Mouse (Mus musculus) E14TG2a.4 (cell line): Measurements from ENCODE around the gene Tenm3.

Experiments used
- H3K27me3 ChIP-seq: 2 replicates; pipeline ENCODE4 v1.6.1; 2014; ENCODE audit warnings: low read length, control low read depth; ENCODE audit not compliant: insufficient read depth
- H3K36me3 ChIP-seq: 2 replicates; pipeline ENCODE4 v1.6.1; 2014; ENCODE audit warnings: low read length, control low read depth; ENCODE audit not compliant: insufficient read depth
- H3K4me1 ChIP-seq: replicated peaks from 2 replicates; pipeline ENCODE4 v1.6.1; 2014; ENCODE audit warnings: low read depth, low read length, control low read depth
- H3K4me3 ChIP-seq: replicated peaks from 2 replicates; pipeline ENCODE4 v1.5.1; 2014; ENCODE audit warnings: mild to moderate bottlenecking, low read length
- H3K9me3 ChIP-seq: 2 replicates; pipeline ENCODE4 v1.6.1; 2014; ENCODE audit warnings: low read length, control low read depth
- CTCF ChIP-seq: conservative IDR thresholded peaks from 2 replicates; pipeline ENCODE4 v1.5.1; 2014; ENCODE audit warnings: low read length
- NANOG ChIP-seq: IDR thresholded peaks from 2 replicates; pipeline ENCODE4 v1.6.1; 2014; ENCODE audit warnings: borderline replicate concordance, low read length, mixed read lengths
- POU5F1 ChIP-seq: IDR thresholded peaks from 2 replicates; pipeline ENCODE4 v1.6.1; 2014; ENCODE audit warnings: low read length, borderline replicate concordance

Tenm3 gene

DNA sequence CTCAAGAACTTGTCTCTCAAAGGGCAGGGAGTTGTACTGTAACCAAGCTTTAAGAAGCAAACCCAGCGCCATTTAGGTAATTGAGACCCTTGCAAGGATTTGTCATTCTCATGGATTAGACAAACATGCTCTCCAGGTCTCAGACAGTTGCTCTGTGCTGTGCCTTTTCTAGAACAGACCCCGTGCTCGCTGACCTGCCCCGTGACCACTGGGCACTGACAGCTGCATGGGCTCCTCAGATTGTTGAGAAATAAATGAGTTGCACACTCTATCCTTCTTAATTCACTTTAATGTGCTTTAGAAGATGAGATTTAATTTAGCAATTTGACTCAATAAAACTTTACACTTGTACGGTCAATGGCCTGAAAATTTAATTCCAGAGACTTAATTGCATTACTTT, 502.5 kb downstream of the Tenm3 start:
- H3K27me3 ChIP-seq = no peaks in the 10 kb centered on the region
- 0 out of 2 replicates have a peak, but pooled peaks cover 3% of the 10 kb centered on the region for H3K4me1 ChIP-seq
- H3K9me3 ChIP-seq = no peaks in the 10 kb centered on the region
- no peak overlapping the region for H3K4me3 ChIP-seq
- TF ChIP-seq NANOG = no peak
- no peak for TF ChIP-seq POU5F1
- no peak for TF ChIP-seq CTCF
- H3K36me3 ChIP-seq = no peaks in the 10 kb centered on the region

DNA sequence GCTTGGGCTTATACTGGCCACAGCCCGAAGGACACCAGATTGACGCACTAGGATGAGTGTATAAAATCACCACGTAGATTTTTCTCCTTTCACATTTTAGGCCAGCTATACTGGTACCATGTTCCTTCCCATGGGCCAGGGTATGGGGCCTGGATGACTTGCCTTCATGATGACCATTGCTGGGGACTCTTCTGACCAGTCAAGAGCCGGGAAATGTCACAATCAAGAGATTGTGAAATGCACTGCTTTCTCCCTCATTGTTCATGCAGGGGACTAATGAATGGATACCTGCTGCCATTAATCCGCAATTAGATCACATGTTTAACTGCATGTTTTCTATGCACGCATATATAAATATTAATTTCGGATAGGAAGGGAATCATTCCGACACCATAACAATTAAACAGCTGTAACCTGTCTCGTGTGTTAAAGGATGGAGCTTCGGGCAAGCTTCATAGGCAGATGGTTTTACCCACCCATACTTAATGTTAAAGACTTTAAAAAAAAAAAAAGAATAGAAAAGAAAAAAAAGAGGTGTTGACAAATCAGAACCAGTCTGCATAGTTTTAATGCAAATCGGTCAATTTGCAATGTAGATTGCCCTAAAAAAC, 521.0 kb downstream of the Tenm3 start:
- no peak for TF ChIP-seq POU5F1
- no peak for TF ChIP-seq NANOG
- no peak for TF ChIP-seq CTCF
- Histone ChIP-seq H3K4me1 (no peaks in the 10 kb centered on the region), H3K4me3 (no peak overlapping the region), H3K9me3 (no peaks in the 10 kb centered on the region), H3K36me3 (no peaks in the 10 kb centered on the region), H3K27me3 (no peaks in the 10 kb centered on the region)

- Histone ChIP-seq H3K9me3 (no peaks in the 10 kb centered on the region), H3K36me3 (no peaks in the 10 kb centered on the region), H3K27me3 (no peaks in the 10 kb centered on the region), H3K4me1 (no peaks in the 10 kb centered on the region), H3K4me3 (no peak overlapping the region)
- TF ChIP-seq CTCF = no peak
- TF ChIP-seq POU5F1 = no peak
- no peak for TF ChIP-seq NANOG
These were observed 521.5 kb downstream of the Tenm3 start for GRCm38 (mm10) chr8:48322240-48322639.

DNA sequence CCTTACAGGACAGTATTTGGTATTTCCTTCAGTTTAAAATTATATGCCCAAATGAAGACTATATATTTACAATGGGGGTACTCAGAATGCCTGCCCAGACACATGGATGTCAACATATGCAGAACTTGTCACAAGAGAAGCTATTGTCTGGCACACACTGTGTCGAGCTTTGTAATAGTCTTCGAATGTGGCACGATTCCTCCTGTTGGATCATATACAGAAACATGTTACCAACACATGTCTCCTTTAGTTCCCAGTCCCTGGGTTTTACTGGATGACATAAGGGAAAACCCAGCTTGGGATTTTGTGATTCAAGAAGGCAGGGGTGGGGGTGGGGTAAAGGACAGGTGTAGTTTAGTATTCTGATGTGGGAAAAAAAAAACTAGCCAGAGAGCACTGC, 524.1 kb downstream of the Tenm3 start:
- H3K4me1 ChIP-seq = no peaks in the 10 kb centered on the region
- no peak overlapping the region for H3K4me3 ChIP-seq
- TF ChIP-seq POU5F1 = no peak
- TF ChIP-seq NANOG = no peak
- TF ChIP-seq CTCF = no peak
- H3K9me3 ChIP-seq = no peaks in the 10 kb centered on the region
- no peaks in the 10 kb centered on the region for H3K36me3 ChIP-seq
- no peaks in the 10 kb centered on the region for H3K27me3 ChIP-seq

DNA sequence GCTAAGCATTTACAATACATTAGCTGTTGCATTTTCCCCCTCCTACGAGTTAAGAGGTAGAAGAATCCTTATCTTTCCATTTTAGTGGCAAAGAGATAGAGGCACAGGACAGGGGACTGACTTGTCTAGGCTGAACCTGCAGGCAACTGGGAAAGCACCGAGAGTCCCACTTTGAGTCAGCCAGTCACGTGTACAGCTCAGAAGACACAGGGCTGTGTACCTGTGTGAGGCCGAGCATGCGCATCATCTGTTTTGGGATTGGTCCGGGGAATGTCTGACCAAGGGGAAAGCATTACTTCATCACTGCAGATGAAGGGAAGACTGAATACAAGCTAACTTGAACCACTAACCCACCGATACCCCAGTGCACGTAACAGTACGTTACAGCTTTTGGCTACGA, 526.3 kb downstream of the Tenm3 start:
- Histone ChIP-seq H3K9me3 (no peaks in the 10 kb centered on the region), H3K27me3 (no peaks in the 10 kb centered on the region), H3K4me3 (no peak overlapping the region), H3K36me3 (no peaks in the 10 kb centered on the region), H3K4me1 (no peaks in the 10 kb centered on the region)
- no peak for TF ChIP-seq NANOG
- no peak for TF ChIP-seq POU5F1
- TF ChIP-seq CTCF = no peak

GRCm38 (mm10) chr8:48315605-48316004, 528.1 kb downstream of the Tenm3 start:
- no peaks in the 10 kb centered on the region for H3K9me3 ChIP-seq
- peaks cover 2% of the 10 kb centered on the region for H3K4me1 ChIP-seq
- H3K4me3 ChIP-seq = no peak overlapping the region
- TF ChIP-seq NANOG = no peak
- TF ChIP-seq CTCF = no peak
- TF ChIP-seq POU5F1 = no peak
- no peaks in the 10 kb centered on the region for H3K36me3 ChIP-seq
- H3K27me3 ChIP-seq = no peaks in the 10 kb centered on the region

GRCm38 (mm10) chr8:48313985-48314368, 529.8 kb downstream of the Tenm3 start:
- TF ChIP-seq CTCF = no peak
- TF ChIP-seq POU5F1 = no peak
- H3K27me3 ChIP-seq = no peaks in the 10 kb centered on the region
- peaks cover 12% of the 10 kb centered on the region for H3K4me1 ChIP-seq
- no peaks in the 10 kb centered on the region for H3K36me3 ChIP-seq
- no peak overlapping the region for H3K4me3 ChIP-seq
- no peaks in the 10 kb centered on the region for H3K9me3 ChIP-seq

DNA sequence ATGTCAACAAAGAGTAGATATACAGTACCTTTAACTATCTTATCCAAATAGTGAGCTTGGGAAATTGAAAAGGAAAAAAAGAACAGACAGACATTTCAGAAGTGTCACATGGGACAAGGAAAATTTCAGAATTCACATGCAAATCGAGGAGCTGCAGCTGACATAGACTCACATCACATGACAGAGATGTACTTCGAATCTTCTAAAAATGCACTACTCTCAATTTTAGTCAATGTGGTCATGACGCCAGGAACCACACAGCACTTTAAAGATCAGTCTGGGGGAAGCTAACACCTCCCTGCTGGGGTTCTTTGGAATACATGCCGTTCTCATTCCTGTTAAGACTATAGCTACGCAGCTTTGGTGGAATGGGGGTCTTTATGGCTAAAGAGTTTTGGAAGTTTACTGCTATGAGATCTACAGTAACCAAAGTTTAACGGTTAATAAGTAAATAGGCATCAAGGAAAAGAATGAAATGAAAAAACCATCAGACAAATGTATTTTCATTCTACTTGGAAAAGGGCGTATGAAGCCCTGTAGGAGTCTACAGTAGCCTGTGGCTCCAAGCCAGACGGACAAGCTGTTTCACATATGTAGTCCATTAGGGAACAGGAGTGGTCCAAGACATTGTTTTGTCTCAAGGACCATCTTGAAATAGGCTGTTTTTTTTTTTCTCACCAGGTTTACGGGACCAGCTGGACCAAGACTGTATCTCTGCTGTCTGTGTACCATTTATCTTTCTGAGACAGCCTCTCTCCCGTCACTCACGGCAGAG, 530.4 kb downstream of the Tenm3 start:
- no peaks in the 10 kb centered on the region for H3K36me3 ChIP-seq
- no peak for TF ChIP-seq NANOG
- no peak for TF ChIP-seq POU5F1
- TF ChIP-seq CTCF = no peak
- no peaks in the 10 kb centered on the region for H3K27me3 ChIP-seq
- H3K4me3 ChIP-seq = no peak overlapping the region
- no peaks in the 10 kb centered on the region for H3K9me3 ChIP-seq
- H3K4me1 ChIP-seq = peaks cover 12% of the 10 kb centered on the region

DNA sequence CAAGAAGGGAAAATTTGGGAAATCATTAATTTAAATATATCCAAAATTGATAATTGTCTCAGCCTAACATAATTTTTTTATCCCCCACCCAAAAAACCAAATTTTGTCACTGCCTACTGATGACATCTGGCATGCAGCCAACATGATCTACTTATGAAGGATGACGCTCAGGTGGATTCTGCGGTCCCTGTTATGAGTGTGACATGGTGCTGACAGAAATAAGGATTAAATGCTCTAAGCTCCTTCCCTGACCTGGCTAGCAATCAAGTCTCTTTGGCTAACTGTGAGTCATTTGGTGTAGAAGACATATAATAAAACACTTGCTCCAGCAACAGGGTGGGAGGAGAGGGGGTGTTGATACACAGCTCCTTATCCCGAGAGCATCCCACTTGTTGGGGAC, 532.0 kb downstream of the Tenm3 start:
- Histone ChIP-seq H3K4me1 (peaks cover 12% of the 10 kb centered on the region), H3K4me3 (no peak overlapping the region), H3K36me3 (no peaks in the 10 kb centered on the region), H3K9me3 (no peaks in the 10 kb centered on the region), H3K27me3 (no peaks in the 10 kb centered on the region)
- TF ChIP-seq CTCF (no peak), NANOG (no peak), POU5F1 (no peak)
